Mouse (Mus musculus): Measurements from ENCODE around the gene Rab11a. TPM values are rescaled to one million over a fixed set of nuclear protein-coding genes. Genes with fewer than 3 reads are reported as not detected.

Rab11a gene
- polyA plus RNA-seq, 2 experiments, result 89.6 to 243 TPM

- H3K4me1 ChIP-seq (replicated peaks; ENCODE audit: control insufficient read depth in 2 of 2, insufficient read depth in 2 of 2, low read length in 1 of 2), result peaks cover 0 to 10% of the 10 kb centered on the region in 2 experiments; a peak in 2 of 4 replicates
- DNase-seq (ENCODE audit: low read depth in 3 of 3, low spot score in 3 of 3), result no peak
- no peaks in the 10 kb centered on the region for H3K27me3 ChIP-seq (ENCODE audit: control insufficient read depth, insufficient read depth, low read length)
- TF ChIP-seq EP300 (IDR thresholded peaks at IDR 0.05; ENCODE audit: low read depth) (no peak), CTCF (IDR thresholded peaks at IDR 0.05; ENCODE audit: low read depth) (0 out of 2 replicates have a peak, but pooled peaks have one; percentile 17)
- 71% methylated on average over 1 of the region's 1 CpGs for WGBS (ENCODE audit: insufficient replicate concordance)
- no peaks in the 10 kb centered on the region for H3K9me3 ChIP-seq (ENCODE audit: control insufficient read depth, low read length)
- H3K27ac ChIP-seq, result no peak overlapping the region
- no peak overlapping the region for H3K4me3 ChIP-seq (ENCODE audit: insufficient read depth in 1 of 2, low read depth in 2 of 2, low read length in 2 of 2)
- H3K4me2 ChIP-seq (ENCODE audit: low read depth), result no peak overlapping the region
- ATAC-seq (ENCODE audit: insufficient read depth), result no peak
- H3K36me3 ChIP-seq (replicated peaks; ENCODE audit: control insufficient read depth, insufficient read depth, low read depth), result no peaks in the 10 kb centered on the region
- no peak overlapping the region for H3K9ac ChIP-seq (replicated peaks)
These were observed 40.6 kb upstream of the Rab11a start for GRCm38 (mm10) chr9:64778151-64778550.

GRCm38 (mm10) chr9:64777441-64777987 is 40.0 kb upstream of the Rab11a start:
- H3K9me3 ChIP-seq (ENCODE audit: control insufficient read depth, low read length), result no peaks in the 10 kb centered on the region
- no peaks in the 10 kb centered on the region for H3K27me3 ChIP-seq (ENCODE audit: control insufficient read depth, insufficient read depth, low read length)
- H3K4me2 ChIP-seq (ENCODE audit: low read depth), result no peak overlapping the region
- ATAC-seq (ENCODE audit: insufficient read depth), result no peak
- TF ChIP-seq EP300 (IDR thresholded peaks at IDR 0.05; ENCODE audit: low read depth), result no peak
- no peak for TF ChIP-seq CTCF (IDR thresholded peaks at IDR 0.05; ENCODE audit: low read depth)
- H3K36me3 ChIP-seq (replicated peaks; ENCODE audit: control insufficient read depth, insufficient read depth, low read depth), result no peaks in the 10 kb centered on the region
- no peak for DNase-seq (ENCODE audit: low read depth in 3 of 3, low spot score in 3 of 3)
- H3K4me3 ChIP-seq (ENCODE audit: insufficient read depth in 1 of 2, low read depth in 2 of 2, low read length in 2 of 2), result no peak overlapping the region
- H3K27ac ChIP-seq, result no peak overlapping the region
- no peak overlapping the region for H3K9ac ChIP-seq (replicated peaks)
- H3K4me1 ChIP-seq (replicated peaks; ENCODE audit: control insufficient read depth in 2 of 2, insufficient read depth in 2 of 2, low read length in 1 of 2), result peaks cover 0 to 10% of the 10 kb centered on the region in 2 experiments; a peak in 2 of 4 replicates
- WGBS (ENCODE audit: insufficient replicate concordance), result 71% methylated on average over 4 of the region's 4 CpGs

- no peak for DNase-seq (ENCODE audit: low read depth in 3 of 3, low spot score in 3 of 3)
- no peak overlapping the region for H3K9ac ChIP-seq (replicated peaks)
- no peak overlapping the region for H3K27ac ChIP-seq
- TF ChIP-seq CTCF (IDR thresholded peaks at IDR 0.05; ENCODE audit: low read depth) (no peak), EP300 (IDR thresholded peaks at IDR 0.05; ENCODE audit: low read depth) (no peak)
- WGBS (ENCODE audit: insufficient replicate concordance), result 39% methylated on average over 4 of the region's 4 CpGs
- peaks cover 0 to 13% of the 10 kb centered on the region in 2 experiments; a peak in 2 of 4 replicates for H3K4me1 ChIP-seq (replicated peaks; ENCODE audit: control insufficient read depth in 2 of 2, insufficient read depth in 2 of 2, low read length in 1 of 2)
- H3K36me3 ChIP-seq (replicated peaks; ENCODE audit: control insufficient read depth, insufficient read depth, low read depth), result no peaks in the 10 kb centered on the region
- no peaks in the 10 kb centered on the region for H3K9me3 ChIP-seq (ENCODE audit: control insufficient read depth, low read length)
- ATAC-seq (ENCODE audit: insufficient read depth), result no peak
- no peaks in the 10 kb centered on the region for H3K27me3 ChIP-seq (ENCODE audit: control insufficient read depth, insufficient read depth, low read length)
- H3K4me2 ChIP-seq (ENCODE audit: low read depth), result no peak overlapping the region
- no peak overlapping the region for H3K4me3 ChIP-seq (ENCODE audit: insufficient read depth in 1 of 2, low read depth in 2 of 2, low read length in 2 of 2)
These were observed 37.9 kb upstream of the Rab11a start for GRCm38 (mm10) chr9:64775491-64775890.

- ATAC-seq (ENCODE audit: insufficient read depth) (no peak), DNase-seq (ENCODE audit: low read depth in 3 of 3, low spot score in 3 of 3) (no peak)
- no peak for TF ChIP-seq CTCF (IDR thresholded peaks at IDR 0.05; ENCODE audit: low read depth)
- TF ChIP-seq EP300 (IDR thresholded peaks at IDR 0.05; ENCODE audit: low read depth), result no peak
- H3K4me3 ChIP-seq (ENCODE audit: insufficient read depth in 1 of 2, low read depth in 2 of 2, low read length in 2 of 2), result no peak overlapping the region
- no peak overlapping the region for H3K9ac ChIP-seq (replicated peaks)
- H3K27me3 ChIP-seq (ENCODE audit: control insufficient read depth, insufficient read depth, low read length), result no peaks in the 10 kb centered on the region
- WGBS (ENCODE audit: insufficient replicate concordance), result 77% methylated on average over 2 of the region's 2 CpGs
- no peaks in the 10 kb centered on the region for H3K36me3 ChIP-seq (replicated peaks; ENCODE audit: control insufficient read depth, insufficient read depth, low read depth)
- H3K27ac ChIP-seq, result peak overlapping the region; percentile 5; the same call in 1 of the 2 replicates
- H3K4me2 ChIP-seq (ENCODE audit: low read depth), result no peak overlapping the region
- H3K4me1 ChIP-seq (replicated peaks; ENCODE audit: control insufficient read depth in 2 of 2, insufficient read depth in 2 of 2, low read length in 1 of 2), result peaks cover 0 to 14% of the 10 kb centered on the region in 2 experiments; a peak in 2 of 4 replicates
- H3K9me3 ChIP-seq (ENCODE audit: control insufficient read depth, low read length), result no peaks in the 10 kb centered on the region
These were observed 37.3 kb upstream of the Rab11a start for GRCm38 (mm10) chr9:64774883-64775282.

GRCm38 (mm10) chr9:64774411-64774811 is 36.9 kb upstream of the Rab11a start:
- Histone ChIP-seq H3K36me3 (replicated peaks; ENCODE audit: control insufficient read depth, insufficient read depth, low read depth) (no peaks in the 10 kb centered on the region), H3K27me3 (ENCODE audit: control insufficient read depth, insufficient read depth, low read length) (no peaks in the 10 kb centered on the region), H3K9me3 (ENCODE audit: control insufficient read depth, low read length) (no peaks in the 10 kb centered on the region), H3K4me3 (ENCODE audit: insufficient read depth in 1 of 2, low read depth in 2 of 2, low read length in 2 of 2) (no peak overlapping the region), H3K9ac (replicated peaks) (no peak overlapping the region), H3K4me2 (ENCODE audit: low read depth) (no peak overlapping the region; the same call in 1 of the 2 replicates), H3K4me1 (replicated peaks; ENCODE audit: control insufficient read depth in 2 of 2, insufficient read depth in 2 of 2, low read length in 1 of 2) (peaks cover 0 to 13% of the 10 kb centered on the region in 2 experiments; a peak in 2 of 4 replicates), H3K27ac (peak overlapping the region; percentile 41)
- no peak for TF ChIP-seq CTCF (IDR thresholded peaks at IDR 0.05; ENCODE audit: low read depth)
- TF ChIP-seq EP300 (IDR thresholded peaks at IDR 0.05; ENCODE audit: low read depth), result no peak
- 60% methylated on average over 5 of the region's 5 CpGs for WGBS (ENCODE audit: insufficient replicate concordance)
- ATAC-seq (ENCODE audit: insufficient read depth), result peak; percentile 23; the same call in 1 of the 2 replicates
- no peak for DNase-seq (ENCODE audit: low read depth in 3 of 3, low spot score in 3 of 3)
